Mouse (Mus musculus): ENCODE measurements around the gene Diras2. TPM values are rescaled to one million over a fixed set of nuclear protein-coding genes. Genes with fewer than 3 reads are reported as not detected.
A peak's percentile ranks its signal among the peaks of the same experiment; 100 is the strongest.
"Not testable (repeated sequence)": the region's sequence is repeated elsewhere in the genome, so short reads cannot be mapped to it uniquely, and the experiment has no call there.

Gene Diras2
- polyA plus RNA-seq, 1 experiment from 2014 or later = 0.70 TPM

GRCm38 (mm10) chr13:52516051-52516450, 15.0 kb downstream of the Diras2 start:
- no peaks in the 10 kb centered on the region; the same call in 1 of the 2 replicates for H3K27me3 ChIP-seq (ENCODE audit: control insufficient read depth, insufficient read depth, low read length)
- no peak overlapping the region for H3K4me2 ChIP-seq (ENCODE audit: low read depth, low read length)
- ATAC-seq (ENCODE audit: insufficient read depth, low FRiP score) = no peak
- no peak overlapping the region for H3K27ac ChIP-seq (ENCODE audit: low read length)
- H3K36me3 ChIP-seq (ENCODE audit: control insufficient read depth, insufficient read depth, low read length) = no peaks in the 10 kb centered on the region
- H3K4me3 ChIP-seq (replicated peaks; ENCODE audit: low read length) = no peak overlapping the region
- H3K4me1 ChIP-seq (ENCODE audit: control insufficient read depth, insufficient read depth, low read length) = no peaks in the 10 kb centered on the region
- WGBS = 74% methylated on average over 3 of the region's 3 CpGs
- H3K9ac ChIP-seq (ENCODE audit: low read length) = no peak overlapping the region
- no peaks in the 10 kb centered on the region for H3K9me3 ChIP-seq (replicated peaks; ENCODE audit: control insufficient read depth, low read length)

GRCm38 (mm10) chr13:52513554-52513953, 17.5 kb downstream of the Diras2 start:
- no peaks in the 10 kb centered on the region; the same call in 1 of the 2 replicates for H3K9me3 ChIP-seq (replicated peaks; ENCODE audit: control insufficient read depth, low read length)
- WGBS = 76% methylated on average over 3 of the region's 3 CpGs
- H3K27me3 ChIP-seq (ENCODE audit: control insufficient read depth, insufficient read depth, low read length) = no peaks in the 10 kb centered on the region; the same call in 1 of the 2 replicates
- H3K4me1 ChIP-seq (ENCODE audit: control insufficient read depth, insufficient read depth, low read length) = no peaks in the 10 kb centered on the region
- no peaks in the 10 kb centered on the region for H3K36me3 ChIP-seq (ENCODE audit: control insufficient read depth, insufficient read depth, low read length)
- ATAC-seq (ENCODE audit: insufficient read depth, low FRiP score) = no peak
- H3K27ac ChIP-seq (ENCODE audit: low read length) = no peak overlapping the region
- no peak overlapping the region for H3K4me2 ChIP-seq (ENCODE audit: low read depth, low read length)
- H3K4me3 ChIP-seq (replicated peaks; ENCODE audit: low read length) = no peak overlapping the region
- H3K9ac ChIP-seq (ENCODE audit: low read length) = no peak overlapping the region

- no peak for ATAC-seq (ENCODE audit: insufficient read depth, low FRiP score)
- Histone ChIP-seq H3K36me3 (ENCODE audit: control insufficient read depth, insufficient read depth, low read length) (no peaks in the 10 kb centered on the region), H3K4me1 (ENCODE audit: control insufficient read depth, insufficient read depth, low read length) (no peaks in the 10 kb centered on the region), H3K4me3 (replicated peaks; ENCODE audit: low read length) (no peak overlapping the region), H3K4me2 (ENCODE audit: low read depth, low read length) (no peak overlapping the region), H3K27ac (ENCODE audit: low read length) (no peak overlapping the region), H3K27me3 (ENCODE audit: control insufficient read depth, insufficient read depth, low read length) (no peaks in the 10 kb centered on the region; the same call in 1 of the 2 replicates), H3K9ac (ENCODE audit: low read length) (no peak overlapping the region), H3K9me3 (replicated peaks; ENCODE audit: control insufficient read depth, low read length) (no peaks in the 10 kb centered on the region; the same call in 1 of the 2 replicates)
- WGBS = 65% methylated on average over 5 of the region's 5 CpGs
These were observed 18.7 kb downstream of the Diras2 start for GRCm38 (mm10) chr13:52512356-52512755.

GRCm38 (mm10) chr13:52510172-52510880, 20.8 kb downstream of the Diras2 start:
- Histone ChIP-seq H3K4me2 (ENCODE audit: low read depth, low read length) (no peak overlapping the region), H3K4me1 (ENCODE audit: control insufficient read depth, insufficient read depth, low read length) (no peaks in the 10 kb centered on the region), H3K4me3 (replicated peaks; ENCODE audit: low read length) (no peak overlapping the region), H3K27ac (ENCODE audit: low read length) (no peak overlapping the region), H3K27me3 (ENCODE audit: control insufficient read depth, insufficient read depth, low read length) (no peaks in the 10 kb centered on the region), H3K9ac (ENCODE audit: low read length) (no peak overlapping the region), H3K36me3 (ENCODE audit: control insufficient read depth, insufficient read depth, low read length) (no peaks in the 10 kb centered on the region), H3K9me3 (replicated peaks; ENCODE audit: control insufficient read depth, low read length) (no peaks in the 10 kb centered on the region; the same call in 1 of the 2 replicates)
- 57% methylated on average over 4 of the region's 4 CpGs for WGBS
- ATAC-seq (ENCODE audit: insufficient read depth, low FRiP score) = no peak

GRCm38 (mm10) chr13:52507460-52508293, 23.4 kb downstream of the Diras2 start:
- no peak for ATAC-seq (ENCODE audit: insufficient read depth, low FRiP score)
- Histone ChIP-seq H3K4me3 (replicated peaks; ENCODE audit: low read length) (no peak overlapping the region), H3K9me3 (replicated peaks; ENCODE audit: control insufficient read depth, low read length) (no peaks in the 10 kb centered on the region; the same call in 1 of the 2 replicates), H3K27me3 (ENCODE audit: control insufficient read depth, insufficient read depth, low read length) (no peaks in the 10 kb centered on the region), H3K27ac (ENCODE audit: low read length) (no peak overlapping the region), H3K4me2 (ENCODE audit: low read depth, low read length) (no peak overlapping the region), H3K9ac (ENCODE audit: low read length) (no peak overlapping the region), H3K36me3 (ENCODE audit: control insufficient read depth, insufficient read depth, low read length) (no peaks in the 10 kb centered on the region), H3K4me1 (ENCODE audit: control insufficient read depth, insufficient read depth, low read length) (no peaks in the 10 kb centered on the region)
- 89% methylated on average over 35 of the region's 35 CpGs for WGBS

GRCm38 (mm10) chr13:52506822-52507221, 24.3 kb downstream of the Diras2 start:
- not testable (repeated sequence) for H3K4me3 ChIP-seq (replicated peaks; ENCODE audit: low read length); H3K4me2 ChIP-seq (ENCODE audit: low read depth, low read length); H3K4me1 ChIP-seq (ENCODE audit: control insufficient read depth, insufficient read depth, low read length); H3K9ac ChIP-seq (ENCODE audit: low read length); H3K9me3 ChIP-seq (replicated peaks; ENCODE audit: control insufficient read depth, low read length); H3K27ac ChIP-seq (ENCODE audit: low read length); ATAC-seq (ENCODE audit: insufficient read depth, low FRiP score); H3K36me3 ChIP-seq (ENCODE audit: control insufficient read depth, insufficient read depth, low read length); H3K27me3 ChIP-seq (ENCODE audit: control insufficient read depth, insufficient read depth, low read length)
- WGBS = 62% methylated on average over 3 of the region's 3 CpGs

GRCm38 (mm10) chr13:52505683-52506285, 25.3 kb downstream of the Diras2 start:
- not testable (repeated sequence) for H3K36me3 ChIP-seq (ENCODE audit: control insufficient read depth, insufficient read depth, low read length); H3K4me1 ChIP-seq (ENCODE audit: control insufficient read depth, insufficient read depth, low read length); H3K27ac ChIP-seq (ENCODE audit: low read length); H3K27me3 ChIP-seq (ENCODE audit: control insufficient read depth, insufficient read depth, low read length); H3K4me3 ChIP-seq (replicated peaks; ENCODE audit: low read length); ATAC-seq (ENCODE audit: insufficient read depth, low FRiP score); H3K9ac ChIP-seq (ENCODE audit: low read length); H3K4me2 ChIP-seq (ENCODE audit: low read depth, low read length); H3K9me3 ChIP-seq (replicated peaks; ENCODE audit: control insufficient read depth, low read length)
- WGBS = 81% methylated on average over 5 of the region's 5 CpGs

- WGBS = 45% methylated on average over 8 of the region's 8 CpGs
- Histone ChIP-seq H3K9me3 (replicated peaks; ENCODE audit: control insufficient read depth, low read length) (no peaks in the 10 kb centered on the region), H3K4me2 (ENCODE audit: low read depth, low read length) (no peak overlapping the region), H3K4me1 (ENCODE audit: control insufficient read depth, insufficient read depth, low read length) (no peaks in the 10 kb centered on the region), H3K27me3 (ENCODE audit: control insufficient read depth, insufficient read depth, low read length) (no peaks in the 10 kb centered on the region), H3K4me3 (replicated peaks; ENCODE audit: low read length) (no peak overlapping the region), H3K27ac (ENCODE audit: low read length) (peak overlapping the region; percentile 78), H3K36me3 (ENCODE audit: control insufficient read depth, insufficient read depth, low read length) (no peaks in the 10 kb centered on the region), H3K9ac (ENCODE audit: low read length) (no peak overlapping the region)
- ATAC-seq (ENCODE audit: insufficient read depth, low FRiP score) = peak; percentile 85; the same call in 1 of the 2 replicates
These were observed 29.4 kb downstream of the Diras2 start for GRCm38 (mm10) chr13:52501686-52502085.

All from stomach, embryonic 16.5 days (tissue).